Mouse (Mus musculus) layer of hippocampus, postnatal 14 days (tissue): Measurements from ENCODE around the gene Cacna2d2. TPM values are rescaled to one million over a fixed set of nuclear protein-coding genes. Genes with fewer than 3 reads are reported as not detected.
A peak's percentile ranks its signal among the peaks of the same experiment; 100 is the strongest.

Experiments used
- DNase-seq, 2 experiments: peaks; one replicate each; pipeline ENCODE4 v3.0.0; 2021 to 2022; ENCODE audit warnings: low spot score in 2 of 2, mixed read lengths in 1 of 2
- total RNA-seq, 2 experiments: library from RNA; stranded (reverse); gene quantifications; 2 replicates each; pipeline ENCODE4 v1.2.3; 2021

Gene Cacna2d2
- total RNA-seq, 2 experiments from 2014 or later, result 19.5 to 24.2 TPM

DNA sequence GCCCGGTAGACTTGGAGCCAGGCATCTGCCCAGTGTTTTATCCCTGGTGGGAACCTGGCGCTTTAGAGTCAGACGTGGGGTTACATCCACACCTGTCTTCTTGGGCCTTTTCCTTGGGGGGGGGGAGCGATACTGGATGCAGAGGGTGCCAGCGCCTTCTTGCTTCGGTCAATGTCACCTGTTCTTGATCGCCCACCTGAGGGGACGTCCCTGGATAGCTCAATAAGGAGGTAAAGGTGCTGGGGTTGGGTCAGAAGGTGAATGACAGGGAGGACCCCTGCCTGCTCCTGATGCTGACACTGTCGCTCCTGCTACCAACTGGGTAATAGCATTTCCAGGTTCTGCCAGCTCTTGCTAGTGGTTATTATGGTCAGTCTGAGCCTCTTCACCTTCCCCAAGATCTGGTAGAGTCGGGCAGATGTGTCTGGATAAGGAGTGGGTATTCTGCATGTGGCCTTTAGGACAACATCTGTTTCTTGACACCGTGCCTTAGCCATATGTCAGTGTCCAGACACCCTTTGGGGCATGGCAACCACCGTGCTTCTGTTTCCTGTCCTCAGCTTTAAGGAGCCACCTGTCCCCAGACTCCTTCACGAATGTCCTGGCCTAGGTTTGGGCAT, 1.4 kb downstream of the Cacna2d2 start:
- no peak for DNase-seq

DNA sequence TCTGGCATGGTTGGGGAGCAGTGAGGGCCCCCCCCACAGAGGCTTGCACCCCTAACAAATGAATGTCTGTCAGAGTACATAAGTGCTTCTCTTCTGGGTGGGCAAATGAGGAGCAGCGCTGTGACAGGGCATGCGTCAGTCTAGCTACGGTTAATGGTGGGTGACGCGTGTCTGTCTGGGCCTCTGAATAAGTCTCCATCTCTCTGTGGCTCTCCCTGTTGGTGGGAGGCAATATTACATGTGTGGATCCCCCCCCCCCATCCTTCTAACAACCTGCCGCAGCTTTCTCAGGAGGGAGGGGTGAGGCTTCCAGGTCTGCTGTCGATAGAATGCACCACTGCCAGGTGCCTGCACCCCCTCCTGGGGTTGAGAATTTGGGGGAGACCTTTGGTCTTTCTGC, 3.7 kb downstream of the Cacna2d2 start:
- DNase-seq, result no peak

DNA sequence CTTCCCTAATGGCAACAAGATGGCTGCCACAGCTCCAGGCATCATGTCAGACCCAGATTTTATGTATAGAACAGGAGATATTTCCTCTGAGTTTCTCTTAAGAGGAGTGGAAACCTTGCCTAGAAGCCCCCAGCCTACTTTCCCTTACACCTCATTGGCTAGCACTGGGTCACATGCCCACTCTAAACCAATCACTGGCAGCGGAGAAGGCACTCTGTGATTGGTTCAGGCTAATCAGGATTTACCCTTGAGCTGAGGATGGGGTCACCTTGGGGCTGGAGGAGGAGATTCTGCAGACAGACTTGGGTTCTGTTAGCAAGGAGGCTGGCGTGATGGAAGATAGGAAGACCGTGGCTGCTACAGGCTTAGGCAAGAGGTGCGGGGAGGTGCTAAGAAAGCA, 10.0 kb downstream of the Cacna2d2 start:
- DNase-seq, result no peak

DNA sequence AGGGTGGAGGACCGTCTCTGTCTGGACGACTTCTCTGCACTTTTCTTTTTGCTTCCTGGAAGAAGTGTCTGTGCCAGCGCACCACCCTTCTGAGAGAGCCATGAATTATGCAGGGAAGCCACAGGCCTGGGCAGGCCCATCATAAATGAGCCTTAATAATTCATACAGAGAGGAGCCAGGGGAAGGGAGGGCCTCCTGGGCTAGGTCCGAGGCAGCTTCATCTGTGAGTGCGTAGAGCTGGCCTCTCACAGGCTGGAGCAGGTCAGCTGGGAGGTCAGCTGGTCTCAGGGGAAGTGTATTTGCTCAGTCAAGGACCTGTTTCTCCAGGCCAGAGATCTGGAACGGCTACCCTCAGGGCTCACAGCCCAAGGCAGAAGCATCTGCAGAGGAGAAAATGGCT, 17.7 kb downstream of the Cacna2d2 start:
- DNase-seq, result no peak

DNA sequence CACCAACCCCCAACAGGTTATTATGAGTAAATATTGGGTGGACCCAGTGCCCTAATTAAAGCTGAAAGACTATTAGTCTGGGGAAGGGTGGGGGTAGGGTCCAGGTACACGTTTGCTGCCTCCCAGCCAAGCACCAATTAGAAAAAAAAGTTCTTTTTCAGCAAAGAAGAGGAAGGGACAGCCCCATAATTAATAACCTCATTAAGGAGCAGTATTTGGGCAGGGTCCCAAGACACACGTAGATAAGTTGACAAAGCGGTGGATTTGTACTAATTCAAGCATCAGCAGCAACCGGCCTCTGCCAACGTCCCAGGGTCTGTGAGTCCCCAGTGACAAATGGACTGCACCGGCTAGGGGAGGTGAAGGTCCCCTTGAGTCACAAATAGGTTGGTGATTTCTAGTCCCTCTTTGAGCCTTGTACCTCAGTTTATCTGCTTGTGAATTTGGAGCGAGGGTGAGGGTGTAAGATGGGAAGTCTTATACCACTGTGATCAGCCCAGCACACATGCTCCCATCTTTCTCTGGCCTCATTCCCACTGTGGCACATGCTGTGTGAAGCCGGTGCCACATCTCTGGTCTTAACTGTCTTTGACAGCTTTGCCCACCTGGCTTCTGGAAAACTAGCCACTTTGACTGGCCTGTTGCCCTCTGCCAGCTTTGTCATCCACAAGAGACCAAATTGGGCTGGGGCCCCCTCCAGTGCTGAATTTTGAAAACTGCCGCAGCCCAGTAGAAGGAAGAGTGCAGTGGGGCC, 20.3 kb downstream of the Cacna2d2 start:
- DNase-seq, result no peak

DNA sequence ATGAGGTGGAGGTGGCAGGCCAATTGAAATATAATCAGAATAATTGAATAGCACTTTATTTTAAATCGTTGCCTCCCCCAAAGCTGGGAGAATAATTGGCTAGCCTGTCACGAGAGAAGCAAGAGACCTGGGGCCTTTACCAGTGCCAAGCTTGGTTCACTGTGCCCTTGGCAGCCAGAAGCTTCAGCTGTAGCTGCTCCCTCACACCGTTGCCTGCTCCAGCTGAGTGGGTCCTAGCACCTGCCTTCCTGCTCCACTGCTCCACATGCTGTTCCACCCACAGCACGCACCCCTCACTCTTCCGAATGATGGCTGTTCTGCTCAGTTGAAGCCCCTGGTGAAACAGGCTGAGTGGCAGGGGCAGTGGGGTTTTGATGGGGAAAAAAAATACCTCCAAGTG, 21.5 kb downstream of the Cacna2d2 start:
- DNase-seq, result no peak

DNA sequence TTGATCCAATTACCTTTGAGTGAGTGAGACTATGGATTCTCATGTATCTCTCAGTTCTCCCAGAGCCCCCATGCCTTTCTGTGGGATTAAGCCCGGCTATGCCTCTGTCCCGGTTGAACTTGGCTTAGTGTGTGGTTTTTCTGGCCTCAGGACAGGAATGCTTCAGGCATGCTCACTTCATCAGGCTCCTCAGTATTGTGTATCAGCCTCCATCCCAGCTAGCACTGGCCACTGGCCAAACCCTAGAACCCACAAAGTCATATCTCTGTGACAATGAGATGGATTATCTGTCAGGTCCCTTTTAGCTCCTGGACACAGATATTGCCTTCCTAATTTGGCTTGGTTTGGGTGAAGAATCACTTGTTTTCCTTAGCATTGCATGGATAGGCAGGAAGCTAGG, 23.5 kb downstream of the Cacna2d2 start:
- DNase-seq, result no peak

DNA sequence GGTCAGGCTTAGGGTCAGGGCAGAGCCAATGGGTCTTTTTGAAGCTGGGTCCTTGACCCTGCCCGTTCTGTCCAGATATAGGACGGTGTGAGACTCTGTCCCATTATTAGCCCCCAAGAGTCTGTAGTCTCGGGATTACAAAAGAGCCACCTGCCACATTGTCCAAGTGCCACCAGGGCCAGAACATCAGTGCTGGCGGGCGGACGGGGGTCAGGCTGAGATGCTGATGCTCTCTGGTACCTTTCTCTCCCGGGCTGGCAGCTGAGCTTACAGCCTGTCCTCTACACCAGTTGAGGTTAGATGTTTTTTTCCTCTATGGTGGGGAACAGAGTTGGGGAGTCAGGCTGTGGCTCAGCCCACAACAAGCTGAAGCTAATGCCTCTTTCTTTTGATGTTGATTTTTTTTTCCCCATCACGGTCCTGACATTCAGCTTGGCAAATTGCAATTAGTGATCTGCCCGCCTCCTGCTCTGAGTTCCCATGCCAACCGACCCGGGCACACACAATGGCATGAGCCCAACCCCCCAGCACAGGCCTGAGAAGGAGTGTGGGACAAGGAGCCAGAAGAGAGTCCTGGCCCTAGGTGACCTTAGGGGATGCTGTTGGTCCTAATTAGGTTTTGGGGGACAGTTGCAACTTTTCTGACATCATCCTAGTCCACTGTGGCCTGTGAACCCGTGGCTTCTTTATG, 25.2 kb downstream of the Cacna2d2 start:
- no peak for DNase-seq

DNA sequence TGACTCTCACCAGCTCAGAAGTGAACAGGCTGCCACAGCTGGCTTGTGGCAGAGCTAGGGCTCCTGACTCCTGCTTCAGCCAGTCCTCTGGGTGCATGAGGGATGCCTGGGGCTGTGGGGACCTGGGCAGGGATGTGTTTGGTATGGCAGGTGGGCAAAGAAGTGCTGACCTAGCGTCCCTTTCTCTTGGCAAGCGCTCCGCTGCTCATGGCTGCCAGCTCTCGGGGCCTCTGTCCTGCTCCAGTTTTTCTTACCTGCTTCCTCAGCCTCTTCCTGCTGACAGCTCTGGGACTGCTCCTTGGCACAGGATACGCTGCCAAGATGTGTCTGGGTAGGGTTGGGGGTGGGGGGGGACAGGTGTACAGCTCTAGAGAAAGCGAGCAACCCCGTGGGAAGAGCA, 28.5 kb downstream of the Cacna2d2 start:
- no peak for DNase-seq

DNA sequence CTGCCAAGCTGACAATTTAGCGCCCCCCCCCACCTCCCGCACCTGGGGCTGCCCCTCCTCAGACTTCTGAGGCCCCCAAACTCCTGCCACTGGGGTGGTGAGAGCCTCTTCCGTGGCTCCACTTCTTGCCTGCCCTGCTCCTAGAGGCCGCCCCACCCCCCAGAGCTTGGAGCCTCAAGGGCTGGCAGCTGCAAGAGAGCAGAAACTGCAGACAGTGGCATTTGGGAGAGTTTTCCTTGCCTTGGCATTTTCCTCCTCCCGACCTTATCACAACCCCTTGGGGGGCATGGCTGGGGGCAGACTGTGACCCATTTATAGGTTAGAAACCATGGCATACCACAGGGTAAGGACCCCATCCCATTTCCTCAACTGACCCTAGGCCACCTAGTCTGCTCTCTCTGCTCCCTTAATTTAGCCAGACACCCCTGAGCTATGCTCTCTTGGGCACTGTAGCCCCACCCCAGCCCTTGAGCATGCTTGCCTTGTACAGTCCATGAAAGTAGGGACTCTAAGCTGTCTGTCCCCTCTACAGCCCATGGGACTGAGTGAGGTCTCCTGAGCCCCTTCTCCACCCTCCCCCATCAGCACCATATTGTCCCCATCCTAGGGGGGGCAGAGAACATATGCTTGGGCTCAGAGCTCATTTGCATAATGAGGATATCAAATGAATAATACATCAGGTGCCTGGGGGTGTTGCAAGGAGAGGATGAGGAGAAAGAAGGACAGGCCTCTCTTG, 29.2 kb downstream of the Cacna2d2 start:
- DNase-seq, result no peak

DNA sequence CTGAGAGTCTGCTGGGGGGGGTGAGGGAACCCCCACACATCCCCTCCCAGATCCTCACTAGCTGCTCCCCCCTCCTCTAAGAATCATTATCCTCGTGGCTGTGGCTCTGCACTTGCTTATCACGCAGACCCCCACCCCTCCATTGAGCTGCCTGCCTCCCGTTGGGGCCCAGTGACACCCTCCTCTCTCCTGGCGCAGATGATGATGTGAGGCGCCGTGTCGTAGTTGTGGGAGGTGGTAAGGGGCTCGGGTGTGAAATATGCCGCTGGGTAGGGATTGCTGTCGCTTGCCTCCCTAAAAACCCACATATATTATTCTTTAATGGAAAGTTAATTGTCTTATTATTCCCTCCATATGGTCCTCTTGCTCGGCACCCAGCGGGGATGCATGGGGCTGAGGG, 31.0 kb downstream of the Cacna2d2 start:
- DNase-seq, result no peak

DNA sequence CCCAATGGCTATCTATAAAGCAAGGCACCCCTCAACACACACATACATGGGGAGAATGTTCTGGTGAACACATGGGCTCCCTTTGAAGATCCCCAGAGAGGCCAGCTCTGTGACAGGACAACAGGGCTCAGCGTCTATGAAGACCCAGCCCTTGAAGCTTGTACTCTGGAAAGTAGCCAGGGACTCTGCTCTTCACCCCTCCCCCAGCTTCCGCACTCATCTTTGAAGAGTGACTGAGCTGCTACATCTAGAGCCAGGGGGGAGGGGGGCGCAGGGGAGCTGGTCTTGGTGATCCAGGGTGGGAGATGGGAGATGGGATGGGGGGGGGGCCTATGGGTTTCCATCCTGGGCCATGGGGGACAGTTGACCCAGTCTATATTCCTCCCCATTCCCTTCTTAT, 33.1 kb downstream of the Cacna2d2 start:
- DNase-seq, result no peak

DNA sequence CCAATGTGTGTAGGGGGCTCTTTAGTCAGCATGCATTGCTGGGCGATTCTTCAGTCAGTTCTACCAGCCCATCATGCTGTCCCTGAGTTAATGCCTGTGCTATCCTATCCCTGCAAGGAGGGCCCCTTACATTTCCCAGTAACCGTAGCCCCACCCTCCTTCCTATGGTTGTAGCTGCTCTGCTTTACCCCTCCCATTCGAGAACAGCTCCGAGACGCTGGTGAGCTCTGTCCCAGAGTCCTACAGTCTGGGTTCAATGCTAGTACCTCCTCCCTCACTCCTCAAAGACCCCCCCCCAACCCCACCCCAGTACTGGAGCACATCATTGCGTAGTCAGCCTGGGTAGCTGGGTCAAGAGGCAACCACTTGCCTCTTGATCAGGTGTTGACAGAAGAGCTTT, 35.4 kb downstream of the Cacna2d2 start:
- DNase-seq, result no peak

DNA sequence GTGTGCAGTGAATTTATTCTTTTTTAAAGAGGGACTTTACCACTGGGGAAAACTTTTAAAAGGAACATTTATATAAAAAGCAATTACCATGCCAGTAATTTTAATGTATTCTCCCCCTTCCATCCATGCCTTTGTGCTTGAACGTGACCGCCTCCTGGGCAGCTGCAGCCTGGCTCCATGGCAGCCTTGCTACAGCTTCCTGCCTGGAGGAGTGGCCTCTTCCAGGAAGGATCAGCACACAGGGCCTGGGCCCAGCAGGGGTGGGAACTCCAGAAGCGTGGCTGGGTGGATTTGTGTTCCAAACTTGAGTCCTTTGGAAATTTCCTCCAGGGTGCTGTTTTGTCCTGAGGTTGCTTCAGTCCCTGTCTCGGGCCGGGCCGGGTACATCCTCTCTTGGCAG, 35.9 kb downstream of the Cacna2d2 start:
- DNase-seq, result no peak

DNA sequence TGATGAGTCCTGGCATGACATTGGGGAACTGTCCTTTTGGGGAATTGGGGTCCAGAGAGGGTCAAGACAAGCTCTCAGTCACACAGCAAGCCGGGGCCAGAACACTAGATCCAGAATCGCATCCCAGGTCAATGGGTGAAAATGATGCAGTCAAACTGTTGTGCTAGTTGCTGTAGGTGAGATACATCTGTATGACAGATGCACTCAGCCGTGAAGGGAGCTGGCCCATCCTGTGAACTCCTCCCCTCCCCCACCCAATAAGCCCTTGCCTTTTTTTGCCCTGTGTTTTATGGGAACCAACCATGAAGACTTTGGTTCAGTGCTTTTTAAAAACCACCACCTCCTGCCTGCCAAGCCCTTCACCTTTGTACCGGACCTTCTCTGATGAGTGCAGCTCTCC, 43.5 kb downstream of the Cacna2d2 start:
- DNase-seq, result no peak

DNA sequence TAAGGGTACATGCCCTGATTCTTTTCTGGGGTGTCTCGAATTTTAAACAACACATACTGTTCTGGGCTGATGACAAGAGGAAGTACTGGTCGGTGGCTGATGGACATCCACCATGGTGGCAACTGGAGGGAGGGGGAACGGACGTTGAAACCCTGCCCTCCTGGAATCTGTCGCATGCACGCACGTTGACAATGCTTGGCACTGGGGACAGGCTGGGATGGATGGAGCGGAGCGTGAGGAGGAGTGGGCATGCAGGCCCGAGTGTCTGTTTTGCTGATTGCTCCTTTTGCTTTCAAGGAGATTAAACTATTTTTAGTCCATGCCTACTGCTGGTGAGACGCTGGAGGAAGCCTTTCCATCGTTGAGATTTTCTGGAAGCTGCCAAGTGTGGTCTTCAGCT, 43.9 kb downstream of the Cacna2d2 start:
- DNase-seq, result no peak

DNA sequence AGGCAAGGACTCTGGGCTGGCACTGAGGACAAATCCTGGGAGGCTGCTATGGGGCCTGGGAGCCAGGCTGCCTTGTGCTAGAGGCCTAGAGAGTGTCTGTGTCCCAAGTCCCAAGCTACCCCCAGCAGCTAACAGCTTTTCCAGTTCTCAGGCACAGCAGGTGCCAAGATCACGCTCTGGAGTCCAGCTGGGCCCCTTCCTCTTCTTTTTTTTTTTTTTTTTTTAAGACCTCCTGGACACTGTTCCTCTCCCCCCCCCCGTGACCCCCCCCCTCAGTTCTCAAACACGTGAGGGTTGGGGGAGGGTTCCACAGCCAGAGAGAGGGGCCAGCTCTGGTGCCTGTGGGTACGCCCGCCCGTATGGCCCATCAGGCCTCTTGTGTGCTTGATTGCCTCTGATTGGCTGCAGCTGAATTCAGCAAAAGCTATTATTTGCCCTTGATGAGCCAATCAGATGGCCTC, 45.6 kb downstream of the Cacna2d2 start:
- no peak for DNase-seq

DNA sequence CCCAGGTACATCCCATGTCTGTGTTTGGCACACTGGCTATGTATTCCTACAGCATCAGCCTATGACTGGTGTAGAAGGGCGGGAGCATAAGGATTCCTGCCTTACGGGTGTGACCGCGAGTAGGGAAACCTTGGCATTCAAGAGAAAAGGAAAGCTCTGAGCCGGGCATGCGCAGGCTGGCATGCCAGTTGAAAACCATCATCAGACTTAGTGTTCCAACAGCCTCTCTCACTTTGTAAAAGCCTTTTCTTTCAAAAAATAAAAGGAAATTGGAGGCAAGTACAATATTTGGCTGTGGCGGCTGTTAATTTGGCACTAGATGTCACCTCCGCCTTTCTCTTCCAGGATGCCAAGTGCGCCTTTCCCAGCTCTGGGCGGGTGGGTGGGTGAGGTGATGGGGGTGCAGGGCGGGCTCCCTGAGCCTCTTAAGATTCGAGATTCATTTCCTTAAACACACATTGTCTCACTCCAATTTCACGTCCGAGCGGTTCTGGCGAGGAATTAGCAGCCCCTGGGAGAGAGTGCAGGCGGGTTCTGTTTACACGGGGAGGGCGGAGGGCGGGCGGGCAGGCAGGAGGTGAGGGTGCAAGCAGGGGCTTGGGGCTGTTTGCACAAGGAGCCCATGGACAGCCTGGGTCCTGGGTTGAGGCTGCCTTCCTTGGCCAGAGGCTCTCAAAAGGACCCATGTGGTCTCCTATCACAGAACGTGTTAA, 49.5 kb downstream of the Cacna2d2 start:
- peak in 1 of 2 experiments; percentile 25 for DNase-seq

DNA sequence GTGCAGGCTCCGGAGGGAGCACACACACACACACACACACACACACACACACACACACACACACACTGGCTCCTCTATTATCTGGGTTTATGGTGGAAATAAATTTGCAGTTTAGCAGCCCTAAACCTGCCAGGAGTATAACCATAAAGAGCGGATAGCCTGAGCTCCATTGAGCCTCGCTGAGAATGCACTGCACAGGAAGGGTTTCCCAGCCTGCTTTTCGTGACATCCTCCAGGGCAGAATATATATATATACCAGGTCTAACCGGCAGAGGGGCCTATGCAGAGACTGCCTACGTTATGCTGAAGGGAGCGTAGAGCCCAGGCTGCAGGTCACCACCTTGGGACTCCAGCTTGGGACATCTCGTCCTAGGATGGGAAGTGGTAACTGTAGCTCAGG, 52.0 kb downstream of the Cacna2d2 start:
- DNase-seq, result no peak

DNA sequence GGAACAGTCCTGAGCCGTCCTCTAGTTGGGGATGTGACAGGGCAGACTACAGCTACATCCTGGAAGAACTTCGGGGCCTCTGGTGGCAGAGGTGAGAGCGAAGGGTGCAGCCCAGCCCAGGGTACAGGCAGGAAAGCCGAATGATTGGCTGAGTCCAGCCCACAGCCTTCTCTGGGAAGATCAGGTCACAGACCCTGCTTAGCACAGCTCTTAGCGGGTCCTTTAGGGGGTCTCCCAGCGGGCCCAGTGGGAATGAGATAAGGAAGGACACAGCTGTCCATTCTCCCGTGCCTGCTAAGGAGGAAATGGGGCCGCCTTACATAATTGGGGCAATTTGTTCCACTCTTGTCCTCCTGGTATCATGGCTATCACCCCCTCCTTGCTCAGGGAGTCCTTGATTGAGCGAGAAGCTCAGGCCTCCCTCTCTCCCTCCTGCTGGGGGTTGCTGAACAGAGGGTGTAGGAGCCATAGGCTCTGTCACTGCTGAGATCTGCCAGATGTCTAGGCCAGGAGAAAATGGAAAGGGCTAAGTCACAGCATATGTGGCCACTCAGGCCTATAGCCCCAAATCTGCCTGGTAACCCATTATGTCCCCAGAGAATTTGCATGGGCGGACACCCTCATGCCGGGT, 52.6 kb downstream of the Cacna2d2 start:
- no peak for DNase-seq

DNA sequence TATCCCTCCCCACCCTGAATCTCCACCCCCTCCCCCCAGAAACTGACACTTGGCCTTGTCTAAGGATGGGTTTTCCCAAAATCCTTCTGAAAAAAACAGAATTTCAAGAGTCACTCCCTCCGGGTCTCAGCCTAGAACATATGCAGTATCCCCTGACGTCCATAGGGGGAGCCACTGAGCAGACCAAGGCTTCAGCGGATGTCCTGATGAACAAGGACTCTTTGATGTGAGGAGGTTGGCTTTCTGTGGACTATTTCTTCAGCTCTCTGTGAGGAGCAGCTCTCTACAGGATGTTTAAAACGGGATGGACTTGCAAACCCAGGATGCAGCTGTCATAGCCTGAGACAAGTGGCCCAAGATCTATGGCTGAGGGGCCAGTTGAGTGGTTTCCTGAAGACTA, 53.1 kb downstream of the Cacna2d2 start:
- DNase-seq, result peak in 1 of 2 experiments; percentile 24
